Mouse (Mus musculus) lung, postnatal 0 days (tissue): ENCODE measurements at regions not wholly inside any gene's neighbourhood (a gene's known extent, or its start where the extent isn't known, plus 50 kb on each side); places are given as distances from the start of the nearest gene placed in this dataset.

Experiments
- CTCF ChIP-seq: IDR thresholded peaks from 2 replicates; pipeline ENCODE4 v1.5.1; 2016; ENCODE audit warnings: antibody characterized with exemption, mild to moderate bottlenecking
- EP300 ChIP-seq: IDR thresholded peaks from 2 replicates; pipeline ENCODE4 v1.6.1; 2016; ENCODE audit warnings: antibody characterized with exemption, mild to moderate bottlenecking, control low read depth

DNA sequence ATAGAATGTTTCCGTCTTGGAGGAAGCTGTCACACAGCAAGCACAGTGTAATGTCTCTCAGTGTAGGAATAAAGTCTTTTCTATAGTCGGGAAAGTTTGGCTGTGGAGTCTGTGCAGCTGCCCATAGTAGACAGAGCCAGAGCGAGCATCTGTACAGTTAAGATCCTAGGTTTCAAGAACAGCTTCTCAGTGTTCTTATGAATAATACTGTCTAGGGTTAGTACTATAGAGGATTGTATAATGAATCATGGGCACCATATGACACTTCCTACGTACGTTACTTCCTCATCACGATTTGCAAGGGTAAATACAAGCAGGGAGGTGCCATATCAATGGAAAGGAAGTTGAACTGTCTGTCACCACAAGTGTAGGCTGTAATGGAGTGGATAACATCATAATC, 645.6 kb upstream of the Negr1 start:
- no peak for TF ChIP-seq CTCF
- no peak for TF ChIP-seq EP300
